Mouse (Mus musculus): ENCODE data around the gene Gm11027. TPM values are rescaled to one million over a fixed set of nuclear protein-coding genes. Genes with fewer than 3 reads are reported as not detected.
A peak's percentile ranks its signal among the peaks of the same experiment; 100 is the strongest.

Gene Gm11027
- polyA plus RNA-seq, 1 experiment: not detected

DNA sequence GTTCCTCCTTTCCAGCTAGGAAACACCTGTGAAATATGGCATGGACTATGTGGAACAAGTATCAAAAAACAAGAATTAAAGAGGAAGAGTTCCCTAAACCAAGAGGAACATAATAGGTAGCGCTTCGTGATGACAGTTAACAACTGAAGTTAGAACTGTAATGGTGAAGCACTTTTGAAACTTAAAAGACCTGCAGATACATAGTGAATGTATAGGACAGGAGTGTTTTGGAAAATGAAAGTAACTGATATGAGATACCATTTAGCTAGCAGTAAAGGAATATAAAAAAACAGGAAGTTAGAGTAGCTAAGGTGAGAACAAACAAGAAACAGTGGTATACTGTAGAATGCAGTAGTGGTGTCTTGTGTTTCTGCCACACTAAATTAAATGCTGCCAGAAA, 7.7 kb downstream of the Gm11027 start:
- no peak overlapping the region for H3K4me3 ChIP-seq (ENCODE audit: insufficient read depth, low read depth, low read length)
- WGBS: 86% methylated on average over 2 of the region's 2 CpGs
- H3K4me1 ChIP-seq (ENCODE audit: control insufficient read depth, insufficient read depth, low read length): peaks cover 3% of the 10 kb centered on the region; the same call in 1 of the 2 replicates
- DNase-seq: no peak
- H3K27me3 ChIP-seq (replicated peaks; ENCODE audit: control insufficient read depth, insufficient read depth, low read length): no peaks in the 10 kb centered on the region
- H3K27ac ChIP-seq (ENCODE audit: insufficient read depth, low read depth, low read length): no peak overlapping the region
- H3K36me3 ChIP-seq (ENCODE audit: control insufficient read depth, insufficient read depth, low read length): no peaks in the 10 kb centered on the region
- no peak for TF ChIP-seq POLR2A (IDR thresholded peaks at IDR 0.05; ENCODE audit: low read depth, low read length)
- no peak for TF ChIP-seq CTCF (conservative IDR thresholded peaks at IDR 0.05; ENCODE audit: insufficient read depth, insufficient read length, low read depth, low read length)

DNA sequence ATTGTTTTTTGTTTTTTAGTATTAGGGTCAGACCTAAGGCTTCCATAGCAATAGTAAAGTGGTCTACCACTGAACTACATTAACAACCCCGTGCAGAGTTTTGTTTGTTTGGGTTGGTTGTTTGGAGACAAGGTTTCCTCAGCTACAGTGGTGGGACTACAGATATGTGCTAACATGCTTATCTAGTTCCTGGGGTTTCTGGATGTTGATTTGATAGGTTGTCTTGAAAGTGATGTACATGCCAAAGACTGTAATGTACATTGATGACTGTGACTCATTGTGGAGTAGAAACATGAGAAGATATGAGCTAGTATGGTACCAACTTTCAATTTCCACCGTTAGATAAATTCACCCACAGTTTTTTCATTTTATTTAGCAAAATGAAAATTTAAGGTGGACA, 8.3 kb downstream of the Gm11027 start:
- 75% methylated on average over 2 of the region's 2 CpGs for WGBS
- no peak for DNase-seq

GRCm38 (mm10) chr12:116293185-116293584, 18.0 kb downstream of the Gm11027 start:
- WGBS: 33% methylated on average over 2 of the region's 2 CpGs
- no peak for TF ChIP-seq POLR2A (IDR thresholded peaks at IDR 0.05; ENCODE audit: low read depth, low read length)
- TF ChIP-seq CTCF (conservative IDR thresholded peaks at IDR 0.05; ENCODE audit: insufficient read depth, insufficient read length, low read depth, low read length): no peak
- H3K27ac ChIP-seq (ENCODE audit: insufficient read depth, low read depth, low read length): no peak overlapping the region
- H3K4me1 ChIP-seq (ENCODE audit: control insufficient read depth, insufficient read depth, low read length): peaks cover 6% of the 10 kb centered on the region; the same call in 1 of the 2 replicates
- H3K36me3 ChIP-seq (ENCODE audit: control insufficient read depth, insufficient read depth, low read length): no peaks in the 10 kb centered on the region
- no peak overlapping the region for H3K4me3 ChIP-seq (ENCODE audit: insufficient read depth, low read depth, low read length)
- H3K27me3 ChIP-seq (replicated peaks; ENCODE audit: control insufficient read depth, insufficient read depth, low read length): no peaks in the 10 kb centered on the region
- DNase-seq: no peak

More for the DNA sequence above, 8.3 kb downstream of the Gm11027 start:
- Histone ChIP-seq H3K4me1 (ENCODE audit: control insufficient read depth, insufficient read depth, low read length) (peaks cover 3% of the 10 kb centered on the region; the same call in 1 of the 2 replicates), H3K27me3 (replicated peaks; ENCODE audit: control insufficient read depth, insufficient read depth, low read length) (no peaks in the 10 kb centered on the region), H3K36me3 (ENCODE audit: control insufficient read depth, insufficient read depth, low read length) (no peaks in the 10 kb centered on the region), H3K27ac (ENCODE audit: insufficient read depth, low read depth, low read length) (no peak overlapping the region), H3K4me3 (ENCODE audit: insufficient read depth, low read depth, low read length) (no peak overlapping the region)
- TF ChIP-seq POLR2A (IDR thresholded peaks at IDR 0.05; ENCODE audit: low read depth, low read length) (no peak), CTCF (conservative IDR thresholded peaks at IDR 0.05; ENCODE audit: insufficient read depth, insufficient read length, low read depth, low read length) (no peak)

DNA sequence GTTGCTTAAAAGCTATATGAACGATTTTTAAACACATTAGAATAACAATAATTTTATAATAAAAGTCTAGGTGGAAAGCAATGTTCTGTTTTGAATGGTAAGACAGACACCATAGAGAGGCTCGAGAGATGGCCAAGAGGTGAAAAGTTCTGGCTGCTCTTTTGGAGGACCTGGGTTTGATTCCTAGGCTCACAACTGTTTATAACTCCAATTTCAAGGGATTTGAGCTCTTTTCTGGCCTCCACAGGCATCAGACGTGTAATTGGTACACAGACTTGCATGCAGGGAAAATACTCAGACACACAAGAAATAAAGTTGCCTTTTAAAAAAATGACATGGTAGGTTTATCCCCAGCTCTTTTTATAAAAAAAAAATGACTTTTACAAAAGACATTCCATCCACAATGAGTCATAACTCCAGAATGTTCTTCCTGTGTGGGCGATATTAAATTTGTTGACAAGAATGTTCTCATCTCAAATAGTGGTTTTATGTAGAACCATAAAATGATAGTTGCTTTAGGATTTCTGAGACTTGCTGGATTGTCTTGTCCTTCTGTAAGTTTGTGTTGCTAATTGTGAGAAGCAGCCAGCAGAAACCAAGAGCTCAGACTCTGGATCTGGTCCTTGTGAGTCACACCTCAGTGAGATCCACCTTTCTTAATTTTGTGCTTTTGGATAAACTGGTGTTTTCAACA, 18.6 kb downstream of the Gm11027 start:
- no peak for TF ChIP-seq POLR2A (IDR thresholded peaks at IDR 0.05; ENCODE audit: low read depth, low read length)
- TF ChIP-seq CTCF (conservative IDR thresholded peaks at IDR 0.05; ENCODE audit: insufficient read depth, insufficient read length, low read depth, low read length): no peak
- H3K27me3 ChIP-seq (replicated peaks; ENCODE audit: control insufficient read depth, insufficient read depth, low read length): no peaks in the 10 kb centered on the region
- H3K4me3 ChIP-seq (ENCODE audit: insufficient read depth, low read depth, low read length): no peak overlapping the region
- H3K36me3 ChIP-seq (ENCODE audit: control insufficient read depth, insufficient read depth, low read length): no peaks in the 10 kb centered on the region
- WGBS: 66% methylated on average over 4 of the region's 4 CpGs
- peaks cover 6% of the 10 kb centered on the region; the same call in 1 of the 2 replicates for H3K4me1 ChIP-seq (ENCODE audit: control insufficient read depth, insufficient read depth, low read length)
- DNase-seq: peak; percentile 40
- peak overlapping the region; percentile 86 for H3K27ac ChIP-seq (ENCODE audit: insufficient read depth, low read depth, low read length)

DNA sequence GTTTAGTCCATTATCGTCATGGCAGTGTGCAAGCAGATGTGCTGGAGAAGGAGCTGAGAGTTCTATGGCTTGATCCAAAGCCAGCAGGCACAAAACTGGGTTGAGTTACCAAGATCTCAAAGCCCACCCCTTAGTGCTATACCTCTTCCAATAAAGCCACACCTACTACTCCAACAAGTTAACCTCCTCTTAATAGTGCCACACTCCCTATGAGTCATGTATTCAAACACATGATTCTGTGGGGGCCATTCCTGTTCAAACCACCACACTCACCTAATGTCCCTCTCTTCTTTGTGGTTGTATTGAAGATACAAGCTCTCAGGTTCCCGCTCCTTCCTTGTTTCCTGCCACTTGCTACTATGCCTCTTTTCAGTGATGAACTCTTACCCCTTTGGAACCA, 24.7 kb downstream of the Gm11027 start:
- DNase-seq: no peak
- H3K27ac ChIP-seq (ENCODE audit: insufficient read depth, low read depth, low read length): no peak overlapping the region
- H3K36me3 ChIP-seq (ENCODE audit: control insufficient read depth, insufficient read depth, low read length): no peaks in the 10 kb centered on the region
- 95% methylated on average over 2 of the region's 2 CpGs for WGBS
- no peaks in the 10 kb centered on the region for H3K4me1 ChIP-seq (ENCODE audit: control insufficient read depth, insufficient read depth, low read length)
- no peak overlapping the region for H3K4me3 ChIP-seq (ENCODE audit: insufficient read depth, low read depth, low read length)
- TF ChIP-seq CTCF (conservative IDR thresholded peaks at IDR 0.05; ENCODE audit: insufficient read depth, insufficient read length, low read depth, low read length) (no peak), POLR2A (IDR thresholded peaks at IDR 0.05; ENCODE audit: low read depth, low read length) (no peak)
- no peaks in the 10 kb centered on the region for H3K27me3 ChIP-seq (replicated peaks; ENCODE audit: control insufficient read depth, insufficient read depth, low read length)

DNA sequence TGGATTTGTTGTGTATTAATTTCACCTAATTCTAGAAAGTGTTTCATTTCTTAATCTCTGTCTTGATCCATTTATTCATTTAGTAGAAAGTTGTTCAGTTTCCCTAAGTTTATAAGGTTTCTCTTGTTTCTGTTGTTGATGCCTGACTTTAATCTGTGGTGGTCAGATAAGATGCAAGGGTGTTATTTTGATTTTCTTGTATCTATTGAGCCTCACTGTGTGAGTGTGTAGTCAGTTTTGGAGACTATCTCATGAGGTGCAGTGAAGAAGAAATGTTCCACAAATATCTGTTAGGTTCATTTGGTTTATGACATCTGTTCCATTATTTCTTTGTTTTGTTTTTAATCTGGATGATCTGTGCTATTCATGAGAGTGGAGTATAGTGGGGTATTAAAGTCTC, 27.0 kb downstream of the Gm11027 start:
- no peaks in the 10 kb centered on the region for H3K36me3 ChIP-seq (ENCODE audit: control insufficient read depth, insufficient read depth, low read length)
- 0 out of 2 replicates have a peak, but pooled peaks cover 2% of the 10 kb centered on the region for H3K4me1 ChIP-seq (ENCODE audit: control insufficient read depth, insufficient read depth, low read length)
- H3K27ac ChIP-seq (ENCODE audit: insufficient read depth, low read depth, low read length): no peak overlapping the region
- H3K27me3 ChIP-seq (replicated peaks; ENCODE audit: control insufficient read depth, insufficient read depth, low read length): no peaks in the 10 kb centered on the region
- DNase-seq: no peak
- H3K4me3 ChIP-seq (ENCODE audit: insufficient read depth, low read depth, low read length): no peak overlapping the region
- no peak for TF ChIP-seq POLR2A (IDR thresholded peaks at IDR 0.05; ENCODE audit: low read depth, low read length)
- no peak for TF ChIP-seq CTCF (conservative IDR thresholded peaks at IDR 0.05; ENCODE audit: insufficient read depth, insufficient read length, low read depth, low read length)

- Histone ChIP-seq H3K27ac (ENCODE audit: insufficient read depth, low read depth, low read length) (no peak overlapping the region), H3K36me3 (ENCODE audit: control insufficient read depth, insufficient read depth, low read length) (no peaks in the 10 kb centered on the region), H3K27me3 (replicated peaks; ENCODE audit: control insufficient read depth, insufficient read depth, low read length) (no peaks in the 10 kb centered on the region), H3K4me3 (ENCODE audit: insufficient read depth, low read depth, low read length) (no peak overlapping the region), H3K4me1 (ENCODE audit: control insufficient read depth, insufficient read depth, low read length) (0 out of 2 replicates have a peak, but pooled peaks cover 2% of the 10 kb centered on the region)
- TF ChIP-seq CTCF (conservative IDR thresholded peaks at IDR 0.05; ENCODE audit: insufficient read depth, insufficient read length, low read depth, low read length) (no peak), POLR2A (IDR thresholded peaks at IDR 0.05; ENCODE audit: low read depth, low read length) (no peak)
- peak; percentile 40 for DNase-seq
- 24% methylated on average over 1 of the region's 1 CpGs for WGBS
Observed at GRCm38 (mm10) chr12:116306042-116306441, 30.9 kb downstream of the Gm11027 start.

Data from kidney, adult 2 months (tissue).